Mouse (Mus musculus) kidney, adult 2 months (tissue): ENCODE results near the gene Colgalt1.

ENCODE experiments used
- CTCF ChIP-seq: fragments of 200-500 bp; conservative IDR thresholded peaks from 2 replicates; pipeline ENCODE4 v1.5.1; 2011; ENCODE audit warnings: low read depth, mild to moderate bottlenecking, control low read depth, low read length, moderate library complexity, mixed read lengths; ENCODE audit not compliant: insufficient read depth, insufficient read length
- POLR2A ChIP-seq: fragments of 200-500 bp; IDR thresholded peaks from one replicate; pipeline ENCODE4 v1.6.1; 2011; ENCODE audit warnings: low read depth, low read length, control low read depth

DNA sequence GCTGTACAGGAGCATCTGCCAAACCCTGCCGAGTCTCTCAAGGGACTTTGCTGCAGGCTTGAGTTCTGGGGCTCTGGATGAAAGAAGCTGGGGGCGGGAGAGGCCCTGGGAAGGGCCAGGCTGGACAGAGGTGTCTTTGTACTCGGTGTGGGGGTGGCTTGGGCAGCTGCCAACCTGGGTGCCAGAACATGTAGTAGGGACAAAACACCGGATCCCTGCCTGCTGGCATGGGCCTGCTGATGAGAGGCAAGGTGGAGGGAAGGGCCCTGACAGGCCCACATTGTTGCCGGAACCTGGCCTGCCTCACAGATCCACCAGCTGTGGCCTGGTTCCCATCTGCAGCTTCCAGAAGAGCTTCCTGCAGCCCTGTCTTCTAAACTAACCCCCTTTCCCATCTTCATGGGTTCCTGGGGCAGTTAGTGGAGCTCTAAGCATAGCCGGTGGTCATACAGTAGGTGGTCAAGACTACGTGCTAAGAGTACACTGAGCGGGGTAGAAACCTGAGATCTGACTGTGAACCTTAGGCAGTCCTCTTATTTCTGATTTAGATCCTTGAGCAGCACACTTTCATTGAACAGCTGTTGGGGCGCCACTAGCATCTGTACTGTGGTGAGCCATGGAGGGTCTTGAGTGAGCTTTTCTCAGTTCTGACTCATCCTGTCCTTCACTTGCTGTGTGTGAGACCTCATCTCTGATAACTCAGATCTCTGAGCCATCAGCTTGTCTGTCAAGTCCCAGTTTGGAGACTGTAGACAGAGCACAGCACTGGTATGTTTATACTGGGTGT, 37.8 kb upstream of the Colgalt1 start:
- TF ChIP-seq CTCF (no peak), POLR2A (no peak)
